Comparison of ENCODE assay signal across 8 mouse cellular contexts in the genomic region with DNA sequence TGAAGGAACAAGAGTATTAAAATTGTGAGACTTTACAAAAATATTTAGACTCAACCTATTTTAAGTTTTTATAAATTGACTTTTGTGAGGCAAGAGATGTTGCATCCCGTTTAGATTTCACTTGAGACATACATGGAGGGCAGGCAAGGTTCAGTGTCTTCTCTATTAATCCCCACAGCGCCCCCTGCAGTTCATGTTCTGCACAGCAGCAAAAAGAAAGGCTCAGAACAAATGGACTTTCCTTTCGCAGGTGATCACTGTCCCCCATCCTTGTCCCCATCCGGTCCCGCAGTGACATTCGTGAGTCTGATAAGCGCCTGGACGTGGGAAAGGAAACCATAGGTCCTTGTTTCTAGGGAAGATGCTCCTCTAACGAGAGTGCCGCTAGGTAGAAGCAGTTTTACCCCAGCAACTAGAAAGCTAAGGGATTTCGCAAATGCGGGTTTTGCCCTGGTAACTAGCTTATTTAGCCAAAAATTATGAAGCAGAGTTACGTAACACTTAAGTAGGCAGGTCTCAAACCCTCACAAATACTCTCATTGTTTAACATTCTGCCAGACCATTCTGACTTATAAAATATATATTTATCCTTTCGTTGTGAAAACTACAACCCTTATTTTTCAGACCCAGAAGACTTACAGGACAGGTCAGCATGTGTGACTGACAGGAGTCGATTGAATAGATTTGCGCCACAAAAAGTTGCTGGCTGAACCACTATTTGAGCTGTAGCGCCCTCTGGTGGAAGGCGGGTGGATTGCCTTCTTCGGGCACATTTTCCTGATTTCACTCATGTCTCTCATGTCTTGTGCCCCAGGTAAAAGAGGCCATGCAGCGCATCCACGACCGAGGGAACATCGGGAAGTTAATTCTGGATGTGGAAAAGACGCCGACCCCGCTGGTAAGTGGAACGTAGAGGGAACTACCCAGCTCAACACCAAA. TPM values are rescaled to one million over a fixed set of nuclear protein-coding genes. Genes with fewer than 3 reads are reported as not detected.
A peak's percentile ranks its signal among the peaks of the same experiment; 100 is the strongest.
DNase-seq lines count a peak whose midpoint lies in the region; ATAC-seq and TF ChIP-seq lines count a peak whose summit lies in the region.

No protein-coding gene starts in this region.

- H3K27ac ChIP-seq in gastrocnemius, adult 2 months, result peak overlapping the region; percentile 41; the same call in 1 of the 2 replicates
- no peak overlapping the region for H3K27ac ChIP-seq in hindbrain, embryonic 16.5 days (ENCODE audit: low read depth, low read length)

- H3K27me3 ChIP-seq in hindbrain, embryonic 16.5 days (replicated peaks; ENCODE audit: control insufficient read depth, insufficient read depth, low read length), result no peaks in the 10 kb centered on the region

- H3K4me2 ChIP-seq in hindbrain, embryonic 16.5 days (ENCODE audit: low read length), result peak overlapping the region; percentile 2; the same call in 1 of the 2 replicates

- peak overlapping the region; percentile 66 for H3K4me3 ChIP-seq in gastrocnemius, adult 2 months
- no peak overlapping the region for H3K4me3 ChIP-seq in hindbrain, embryonic 16.5 days (ENCODE audit: low read length)

- no peaks in the 10 kb centered on the region for H3K4me1 ChIP-seq in hindbrain, embryonic 16.5 days (ENCODE audit: control insufficient read depth, insufficient read depth, low read depth, low read length)

- ATAC-seq in hindbrain, embryonic 16.5 days, result no peak
- no peak for ATAC-seq in erythroid progenitor cell, adult 5-6 weeks (replicated peaks; ENCODE audit: low FRiP score, poor library complexity, severe bottlenecking)

- 38% methylated on average over 27 of the region's 27 CpGs for WGBS in hindbrain, embryonic 16.5 days

- peak; percentile 91 for DNase-seq in ZHBTc4 (ENCODE audit: low read depth, low spot score)
- DNase-seq in cerebellum, postnatal 25 days, result peak; percentile 91 to 92
- peak; percentile 68 for DNase-seq in gastrocnemius, adult 2 months
- peak; percentile 64 to 75 for DNase-seq in left cerebral cortex, postnatal 10 days (ENCODE audit: extremely low spot score in 1 of 2, low spot score in 2 of 2)
- DNase-seq in mesoderm, embryonic 11.5 days (ENCODE audit: low read depth, low spot score), result peak; percentile 77
- DNase-seq in skeletal muscle tissue, adult 2 months (ENCODE audit: low read depth, low spot score), result peak; percentile 25

- H3K9ac ChIP-seq in hindbrain, embryonic 16.5 days (ENCODE audit: low read depth, low read length), result no peak overlapping the region

- H3K9me3 ChIP-seq in hindbrain, embryonic 16.5 days (ENCODE audit: control insufficient read depth, low read length), result no peaks in the 10 kb centered on the region

- H3K36me3 ChIP-seq in hindbrain, embryonic 16.5 days (ENCODE audit: control insufficient read depth, insufficient read depth, low read length), result peaks cover 5% of the 10 kb centered on the region; the same call in 1 of the 2 replicates

- peak; percentile 88 for TF ChIP-seq CTCF in gastrocnemius, adult 2 months (IDR thresholded peaks at IDR 0.05)

- intact Hi-C loops in gastrocnemius, adult 2 months (cut with DNase I), result loop anchor here (1.0 to 10.0 kb wide), 2 partner anchors 288 to 705 kb away; no protein-coding TSS in a partner anchor
- intact Hi-C loops in left cerebral cortex, postnatal 10 days (cut with DNase I), result loop anchor here (1.0 to 5.0 kb wide), 3 partner anchors 167 to 705 kb away; no protein-coding TSS in a partner anchor

RNA-seq across cellular contexts. Expression of a gene that starts 48.6 kb away (rescaled TPM):
- not detected for total RNA-seq in gastrocnemius, adult 2 months (2021)
- polyA plus RNA-seq in hindbrain, embryonic 16.5 days (2015; fragmentation: Nextera tagmentation; extraction: Ambion mirVana), result 0.29 and 0.39 TPM in 2 replicates
- not detected for total RNA-seq in left cerebral cortex, postnatal 10 days (2021)
- not detected in 2 replicates for total RNA-seq in erythroid progenitor cell, adult 5-6 weeks (2015; ENCODE audit: low replicate concordance)
- total RNA-seq in erythroid progenitor cell, adult 5-6 weeks (2017; ENCODE audit: low replicate concordance), result not detected in 2 replicates

Comparison
In these comparisons a context has a peak if more than half of its experiments do, and no peak if none do; other contexts are left out.
1. DNase-seq: peak in every context shown above with its lines; median percentile 92 in cerebellum, postnatal 25 days; 91 in ZHBTc4; 77 in mesoderm, embryonic 11.5 days; 70 in left cerebral cortex, postnatal 10 days; 68 in gastrocnemius, adult 2 months; 25 in skeletal muscle tissue, adult 2 months.